Mouse (Mus musculus) limb, embryonic 13.5 days (tissue): Measurements from ENCODE around the gene Ibtk. TPM values are rescaled to one million over a fixed set of nuclear protein-coding genes. Genes with fewer than 3 reads are reported as not detected.
"Not testable (repeated sequence)": the region's sequence is repeated elsewhere in the genome, so short reads cannot be mapped to it uniquely, and the experiment has no call there.

Experiments used
- ATAC-seq: fragments of 200-750 bp; cut with Nextera tagmentation; 2 replicates; pipeline ENCODE4 v1.8.0; 2017; ENCODE audit warnings: low read depth, moderate number of reproducible peaks, moderate TSS enrichment; ENCODE audit not compliant: low FRiP score
- H3K27ac ChIP-seq: fragments of 300-500 bp; sonication (generic); 2 replicates; pipeline ENCODE4 v1.5.1; 2015; ENCODE audit warnings: inconsistent platforms, mild to moderate bottlenecking, moderate library complexity
- H3K27me3 ChIP-seq: fragments of 300-500 bp; sonication (generic); 2 replicates; pipeline ENCODE4 v1.6.1; 2015; ENCODE audit warnings: mild to moderate bottlenecking, inconsistent platforms
- H3K36me3 ChIP-seq: fragments of 300-500 bp; sonication (generic); 2 replicates; pipeline ENCODE4 v1.6.1; 2015; ENCODE audit warnings: inconsistent platforms, mild to moderate bottlenecking, moderate library complexity
- H3K4me1 ChIP-seq: fragments of 300-500 bp; sonication (generic); 2 replicates; pipeline ENCODE4 v1.6.1; 2015; ENCODE audit warnings: inconsistent platforms
- H3K4me2 ChIP-seq: fragments of 300-500 bp; sonication (generic); replicated peaks from 2 replicates; pipeline ENCODE4 v1.6.1; 2015; ENCODE audit warnings: inconsistent platforms, mild to moderate bottlenecking, moderate library complexity
- H3K4me3 ChIP-seq: fragments of 300-500 bp; sonication (generic); 2 replicates; pipeline ENCODE4 v1.5.1; 2015; ENCODE audit warnings: moderate library complexity, mild to moderate bottlenecking, inconsistent platforms
- H3K9ac ChIP-seq: fragments of 300-500 bp; sonication (generic); 2 replicates; pipeline ENCODE4 v1.6.1; 2015; ENCODE audit warnings: mild to moderate bottlenecking, inconsistent platforms
- H3K9me3 ChIP-seq: fragments of 300-500 bp; sonication (generic); 2 replicates; pipeline ENCODE4 v1.6.1; 2016; ENCODE audit warnings: inconsistent platforms
- WGBS: fragments of 180-500 bp; shearing (Covaris S2); methylation state at CpG from one replicate; pipeline ENCODE4 v1.1.7; 2015; 5-methylcytosine and 5-hydroxymethylcytosine counted together
- polyA plus RNA-seq: library from polyadenylated mRNA; unstranded; fragments of >200 nt; fragmentation: Nextera tagmentation; extraction: Ambion mirVana; gene quantifications from 2 replicates; pipeline ENCODE4 v1.2.1, GENCODE M21; 2015

Ibtk gene
- 36.4 and 37.8 TPM in 2 replicates for polyA plus RNA-seq

GRCm38 (mm10) chr9:85749142-85749921 is at the start of gene Ibtk:
Gene Ibtk (minus strand): TSS chr9:85749334.
- peak within 1 kb of the TSS; percentile 98 for H3K27ac ChIP-seq
- under 1% methylated on average over 52 of the region's 52 CpGs for WGBS
- peak; percentile 99 for ATAC-seq

GRCm38 (mm10) chr9:85791521-85791920 is 42.4 kb upstream of the Ibtk start:
- H3K9ac ChIP-seq, H3K36me3 ChIP-seq, ATAC-seq, H3K4me2 ChIP-seq, H3K4me1 ChIP-seq, H3K9me3 ChIP-seq, H3K27ac ChIP-seq, H3K4me3 ChIP-seq, H3K27me3 ChIP-seq: not testable (repeated sequence)
- 94% methylated on average over 18 of the region's 18 CpGs for WGBS

More at GRCm38 (mm10) chr9:85749142-85749921, at the start of gene Ibtk:
- Histone ChIP-seq H3K9ac (peak within 1 kb of the TSS; percentile 96), H3K4me3 (peak within 1 kb of the TSS; percentile 85), H3K4me2 (peak within 1 kb of the TSS; percentile 73), H3K36me3 (peaks cover 3% of the 10 kb centered on the region; the same call in 1 of the 2 replicates), H3K27me3 (no peaks in the 10 kb centered on the region), H3K4me1 (peaks cover 17% of the 10 kb centered on the region), H3K9me3 (no peaks in the 10 kb centered on the region)

- no peak overlapping the region for H3K9ac ChIP-seq
- H3K36me3 ChIP-seq: no peaks in the 10 kb centered on the region
- ATAC-seq: no peak
- WGBS: 65% methylated on average over 4 of the region's 4 CpGs
- no peak overlapping the region for H3K27ac ChIP-seq
- H3K4me3 ChIP-seq: no peak overlapping the region
- peaks cover 5% of the 10 kb centered on the region; the same call in 1 of the 2 replicates for H3K27me3 ChIP-seq
- H3K4me1 ChIP-seq: peaks cover 3% of the 10 kb centered on the region; the same call in 1 of the 2 replicates
- H3K9me3 ChIP-seq: no peaks in the 10 kb centered on the region; the same call in 1 of the 2 replicates
- no peak overlapping the region for H3K4me2 ChIP-seq
Observed at GRCm38 (mm10) chr9:85780249-85780648, 31.1 kb upstream of the Ibtk start.

GRCm38 (mm10) chr9:85779458-85779857 is 30.3 kb upstream of the Ibtk start:
- 26% methylated on average over 4 of the region's 4 CpGs for WGBS
- H3K27ac ChIP-seq: no peak overlapping the region
- H3K9me3 ChIP-seq: no peaks in the 10 kb centered on the region; the same call in 1 of the 2 replicates
- peaks cover 3% of the 10 kb centered on the region; the same call in 1 of the 2 replicates for H3K4me1 ChIP-seq
- no peak overlapping the region for H3K9ac ChIP-seq
- no peaks in the 10 kb centered on the region for H3K36me3 ChIP-seq
- peaks cover 5% of the 10 kb centered on the region; the same call in 1 of the 2 replicates for H3K27me3 ChIP-seq
- no peak for ATAC-seq
- H3K4me3 ChIP-seq: no peak overlapping the region
- H3K4me2 ChIP-seq: no peak overlapping the region

- Histone ChIP-seq H3K4me2 (no peak overlapping the region), H3K9ac (no peak overlapping the region), H3K9me3 (no peaks in the 10 kb centered on the region; the same call in 1 of the 2 replicates), H3K27me3 (peaks cover 5% of the 10 kb centered on the region; the same call in 1 of the 2 replicates), H3K36me3 (no peaks in the 10 kb centered on the region), H3K4me3 (no peak overlapping the region), H3K4me1 (peaks cover 3% of the 10 kb centered on the region; the same call in 1 of the 2 replicates), H3K27ac (no peak overlapping the region)
- 62% methylated on average over 6 of the region's 6 CpGs for WGBS
- ATAC-seq: no peak
Observed at GRCm38 (mm10) chr9:85777544-85777943, 28.4 kb upstream of the Ibtk start.

GRCm38 (mm10) chr9:85772280-85772679 is 23.1 kb upstream of the Ibtk start:
- no peak for ATAC-seq
- Histone ChIP-seq H3K4me1 (no peaks in the 10 kb centered on the region), H3K4me3 (no peak overlapping the region), H3K9me3 (no peaks in the 10 kb centered on the region), H3K27me3 (no peaks in the 10 kb centered on the region), H3K27ac (no peak overlapping the region), H3K4me2 (no peak overlapping the region), H3K9ac (no peak overlapping the region), H3K36me3 (no peaks in the 10 kb centered on the region)
- 69% methylated on average over 12 of the region's 12 CpGs for WGBS

GRCm38 (mm10) chr9:85771454-85771853 is 22.3 kb upstream of the Ibtk start:
- H3K4me1 ChIP-seq: no peaks in the 10 kb centered on the region
- no peaks in the 10 kb centered on the region for H3K36me3 ChIP-seq
- H3K27ac ChIP-seq: no peak overlapping the region
- no peak overlapping the region for H3K9ac ChIP-seq
- H3K27me3 ChIP-seq: no peaks in the 10 kb centered on the region
- no peak overlapping the region for H3K4me2 ChIP-seq
- whole genome bisulfite sequencing: 56% methylated on average over 3 of the region's 3 CpGs
- H3K9me3 ChIP-seq: no peaks in the 10 kb centered on the region
- H3K4me3 ChIP-seq: no peak overlapping the region
- ATAC-seq: no peak

GRCm38 (mm10) chr9:85770369-85770768 is 21.2 kb upstream of the Ibtk start:
- no peak for ATAC-seq

GRCm38 (mm10) chr9:85769057-85769789 is 20.1 kb upstream of the Ibtk start:
- no peaks in the 10 kb centered on the region for H3K27me3 ChIP-seq
- no peak overlapping the region for H3K9ac ChIP-seq
- H3K4me1 ChIP-seq: no peaks in the 10 kb centered on the region
- H3K27ac ChIP-seq: no peak overlapping the region
- no peaks in the 10 kb centered on the region for H3K9me3 ChIP-seq
- WGBS: 70% methylated on average over 12 of the region's 12 CpGs
- H3K4me3 ChIP-seq: no peak overlapping the region
- H3K36me3 ChIP-seq: no peaks in the 10 kb centered on the region
- ATAC-seq: no peak
- no peak overlapping the region for H3K4me2 ChIP-seq

More at GRCm38 (mm10) chr9:85770369-85770768, 21.2 kb upstream of the Ibtk start:
- Histone ChIP-seq H3K4me2 (no peak overlapping the region), H3K36me3 (no peaks in the 10 kb centered on the region), H3K9me3 (no peaks in the 10 kb centered on the region), H3K27me3 (no peaks in the 10 kb centered on the region), H3K9ac (no peak overlapping the region), H3K4me1 (no peaks in the 10 kb centered on the region), H3K27ac (no peak overlapping the region), H3K4me3 (no peak overlapping the region)
- WGBS: 47% methylated on average over 4 of the region's 4 CpGs

- no peak overlapping the region for H3K27ac ChIP-seq
- no peak overlapping the region for H3K9ac ChIP-seq
- no peak overlapping the region for H3K4me2 ChIP-seq
- no peak for ATAC-seq
- H3K27me3 ChIP-seq: no peaks in the 10 kb centered on the region
- no peak overlapping the region for H3K4me3 ChIP-seq
- H3K4me1 ChIP-seq: no peaks in the 10 kb centered on the region
- H3K9me3 ChIP-seq: no peaks in the 10 kb centered on the region
- no peaks in the 10 kb centered on the region for H3K36me3 ChIP-seq
- WGBS: 85% methylated on average over 2 of the region's 2 CpGs
Observed at GRCm38 (mm10) chr9:85767255-85767654, 18.1 kb upstream of the Ibtk start.

GRCm38 (mm10) chr9:85762476-85762875 is 13.3 kb upstream of the Ibtk start:
- H3K36me3 ChIP-seq: no peaks in the 10 kb centered on the region
- H3K4me3 ChIP-seq: no peak overlapping the region
- H3K27me3 ChIP-seq: no peaks in the 10 kb centered on the region
- no peak for ATAC-seq
- no peak overlapping the region for H3K27ac ChIP-seq
- H3K4me1 ChIP-seq: no peaks in the 10 kb centered on the region
- H3K9me3 ChIP-seq: no peaks in the 10 kb centered on the region
- 96% methylated on average over 1 of the region's 1 CpGs for WGBS
- H3K4me2 ChIP-seq: no peak overlapping the region
- H3K9ac ChIP-seq: no peak overlapping the region

- Histone ChIP-seq H3K27ac (no peak overlapping the region), H3K9ac (no peak overlapping the region), H3K36me3 (peaks cover 3% of the 10 kb centered on the region; the same call in 1 of the 2 replicates), H3K4me3 (no peak overlapping the region), H3K27me3 (no peaks in the 10 kb centered on the region), H3K4me1 (peaks cover 17% of the 10 kb centered on the region), H3K9me3 (no peaks in the 10 kb centered on the region), H3K4me2 (no peak overlapping the region)
- 87% methylated on average over 7 of the region's 7 CpGs for WGBS
- ATAC-seq: no peak
Observed at GRCm38 (mm10) chr9:85750797-85751196, 1.7 kb upstream of the Ibtk start.
